Mouse (Mus musculus) ES-CJ7 (cell line): ENCODE data around the gene Gldc.

Experiments
- DNase-seq: peaks from one replicate; pipeline ENCODE4 v3.0.0; 2011; ENCODE audit warnings: low read depth, low spot score

The Gldc gene

DNA sequence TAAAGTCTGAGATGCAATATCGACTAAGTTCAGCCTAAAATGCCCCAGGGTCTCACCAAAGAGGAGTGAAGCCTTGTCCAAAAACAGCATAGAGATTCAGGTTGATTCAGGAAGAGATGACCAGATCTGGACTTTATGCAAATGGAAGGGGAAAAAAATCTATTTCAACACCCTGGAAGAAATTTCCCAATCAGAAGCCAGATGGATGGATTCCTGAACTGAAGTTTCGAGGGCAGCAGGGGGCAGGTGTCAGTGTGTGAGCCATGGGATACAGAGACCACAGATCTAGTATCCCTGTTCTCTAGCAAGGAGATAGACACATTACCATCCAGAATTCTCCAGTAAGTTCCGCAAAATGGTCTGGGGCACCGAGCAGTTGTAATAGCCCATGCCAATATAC is 17.0 kb downstream of the Gldc start:
- DNase-seq, result no peak

- no peak for DNase-seq
Measured at GRCm38 (mm10) chr19:30157031-30157687, 18.1 kb downstream of the Gldc start.

DNA sequence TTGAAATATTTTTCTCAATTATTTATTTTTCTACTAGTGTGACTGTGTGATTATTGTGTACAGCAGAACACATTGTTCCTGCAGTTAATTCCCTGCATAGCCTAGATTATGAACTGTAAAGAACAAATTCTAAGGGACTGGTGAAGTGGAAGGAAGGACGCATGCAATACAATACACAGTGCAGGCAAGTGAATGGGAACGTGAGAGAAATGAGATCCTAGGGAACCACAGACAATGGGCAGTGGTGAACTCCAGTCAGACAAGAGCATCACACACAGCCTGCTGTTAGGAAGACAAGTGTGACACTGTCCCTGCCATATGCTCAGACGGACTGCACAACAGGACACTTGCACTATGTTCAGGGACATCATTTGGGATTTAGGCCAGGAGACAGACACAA is 21.5 kb downstream of the Gldc start:
- no peak for DNase-seq

DNA sequence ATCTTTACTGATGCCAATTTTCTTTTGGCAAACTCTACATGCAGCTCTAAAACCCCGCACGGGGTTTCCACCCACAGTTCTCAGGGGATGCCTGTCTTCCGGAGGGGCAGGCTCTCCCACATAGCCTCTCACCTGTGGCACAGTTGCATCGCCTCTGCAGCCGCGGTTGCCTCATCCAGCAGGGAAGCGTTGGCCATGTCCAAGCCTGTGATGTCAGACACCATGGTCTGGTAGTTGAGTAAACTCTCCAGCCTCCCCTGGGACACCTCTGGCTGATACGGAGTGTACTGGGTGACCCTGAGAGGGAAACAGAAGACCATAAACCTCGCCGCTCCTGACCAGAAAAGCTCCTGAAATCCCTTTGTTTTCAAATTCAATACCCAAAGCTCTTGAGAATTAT is 23.9 kb downstream of the Gldc start:
- no peak for DNase-seq

GRCm38 (mm10) chr19:30149238-30149805 is 25.9 kb downstream of the Gldc start:
- no peak for DNase-seq

GRCm38 (mm10) chr19:30147306-30147705 is 27.9 kb downstream of the Gldc start:
- no peak for DNase-seq

- DNase-seq, result no peak
Measured at GRCm38 (mm10) chr19:30146761-30147160, 28.5 kb downstream of the Gldc start.

- DNase-seq, result peak; percentile 6
Measured at GRCm38 (mm10) chr19:30145106-30145505, 30.1 kb downstream of the Gldc start.

DNA sequence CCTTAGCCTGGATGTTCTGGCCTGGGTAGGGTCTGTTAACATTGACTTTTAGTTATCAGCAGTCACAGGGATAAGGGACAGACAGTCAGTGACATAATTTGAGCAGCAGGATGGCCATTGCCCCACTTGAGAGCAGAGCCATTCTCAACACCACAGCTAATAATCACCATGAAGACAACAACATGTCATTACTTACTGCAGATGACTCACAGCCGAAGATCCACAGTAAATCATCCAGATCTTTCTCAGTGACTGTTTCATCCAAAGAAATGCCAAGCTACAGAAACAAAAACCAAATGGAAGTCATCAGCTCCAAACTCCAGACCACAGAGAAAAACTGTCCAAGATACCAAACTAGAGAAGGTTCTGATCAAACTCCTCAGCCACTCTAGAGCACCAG is 38.9 kb downstream of the Gldc start:
- DNase-seq, result no peak

GRCm38 (mm10) chr19:30128177-30128576 is 47.1 kb downstream of the Gldc start:
- DNase-seq, result no peak

DNA sequence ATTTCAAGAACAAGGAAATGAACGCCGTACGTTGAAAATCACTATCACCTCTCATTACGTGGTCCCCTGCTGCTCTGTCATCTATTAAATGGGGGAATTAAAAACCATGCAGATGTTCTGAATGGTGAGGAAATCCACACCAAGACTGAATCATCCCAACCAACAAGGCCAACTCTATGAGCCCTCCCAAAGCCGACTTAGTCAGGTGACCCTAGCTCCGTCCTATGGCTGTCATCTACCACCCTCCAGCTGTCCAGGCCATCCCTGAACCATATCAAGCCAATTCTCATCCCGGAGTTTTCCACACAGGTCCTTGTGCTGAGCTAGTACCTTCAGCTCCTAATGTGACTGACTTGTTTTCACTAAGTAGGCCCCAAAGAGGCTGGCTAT is 49.6 kb downstream of the Gldc start:
- DNase-seq, result no peak

- DNase-seq, result no peak
Measured at GRCm38 (mm10) chr19:30124999-30125669, 50.1 kb downstream of the Gldc start.

- no peak for DNase-seq
Measured at GRCm38 (mm10) chr19:30118344-30119312, 56.6 kb downstream of the Gldc start.

DNA sequence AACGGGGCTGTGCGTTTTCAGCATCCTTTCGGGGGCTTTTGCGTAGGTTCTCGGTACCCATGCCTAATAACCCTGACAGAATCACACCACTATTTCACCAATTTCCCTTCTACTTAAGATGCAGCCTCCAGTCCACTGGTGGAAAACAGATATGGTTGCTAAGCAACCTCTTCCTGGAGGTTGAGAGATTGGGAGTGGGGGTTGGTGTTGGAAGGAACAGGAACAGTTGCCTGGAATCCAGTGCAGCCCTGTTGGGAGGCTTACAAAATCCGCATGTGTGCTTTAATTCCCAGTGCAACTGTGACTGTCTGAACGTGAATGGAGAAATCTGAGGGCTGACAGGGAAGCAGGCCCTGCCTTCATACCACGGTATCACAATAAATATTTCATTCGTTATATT is 57.5 kb downstream of the Gldc start:
- no peak for DNase-seq

DNA sequence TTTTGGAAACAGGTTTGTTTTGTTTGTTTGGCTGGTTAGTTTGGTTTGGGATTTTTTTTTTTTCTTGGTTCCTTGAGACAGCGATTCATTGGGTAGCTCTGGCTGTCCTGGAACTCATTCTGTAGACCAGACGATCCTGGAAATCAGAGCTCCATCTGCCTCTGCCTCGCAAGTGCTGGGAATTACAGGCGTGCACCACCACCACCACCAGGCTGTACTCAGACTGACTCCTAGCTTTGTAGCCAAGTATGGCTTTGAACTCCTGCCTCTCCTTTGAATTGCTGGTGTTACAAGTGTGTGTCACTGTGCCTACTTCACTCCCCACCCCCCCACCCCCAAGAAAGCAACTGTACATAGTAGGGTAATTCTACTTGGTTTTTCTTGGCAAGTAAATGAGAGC is 58.0 kb downstream of the Gldc start:
- no peak for DNase-seq

- peak; percentile 58 for DNase-seq
Measured at GRCm38 (mm10) chr19:30115606-30116005, 59.6 kb downstream of the Gldc start.

DNA sequence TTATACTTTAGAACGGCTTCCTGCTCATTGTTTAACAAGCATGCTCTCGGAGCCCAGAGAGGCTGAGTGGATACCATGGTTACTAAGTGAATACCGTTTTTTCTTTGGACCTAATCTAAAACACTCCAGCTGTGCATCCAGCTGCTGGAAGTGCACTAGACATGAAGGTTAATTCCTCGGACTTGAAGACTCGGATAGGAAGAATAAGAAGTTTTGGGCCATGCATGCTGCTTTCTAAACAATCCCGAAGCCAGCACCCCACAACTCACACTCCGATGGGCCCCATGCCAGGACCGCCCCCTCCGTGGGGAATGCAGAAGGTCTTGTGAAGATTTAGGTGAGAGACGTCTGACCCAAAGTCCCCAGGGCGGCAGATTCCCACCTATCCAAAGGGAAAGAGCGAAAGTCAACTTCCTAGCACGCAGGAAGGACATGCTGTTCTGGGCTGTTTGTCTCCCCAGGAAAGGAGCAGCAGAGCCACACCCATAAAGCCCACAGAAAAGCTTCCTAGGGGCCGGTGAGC is 60.2 kb downstream of the Gldc start:
- peak; percentile 21 for DNase-seq

DNA sequence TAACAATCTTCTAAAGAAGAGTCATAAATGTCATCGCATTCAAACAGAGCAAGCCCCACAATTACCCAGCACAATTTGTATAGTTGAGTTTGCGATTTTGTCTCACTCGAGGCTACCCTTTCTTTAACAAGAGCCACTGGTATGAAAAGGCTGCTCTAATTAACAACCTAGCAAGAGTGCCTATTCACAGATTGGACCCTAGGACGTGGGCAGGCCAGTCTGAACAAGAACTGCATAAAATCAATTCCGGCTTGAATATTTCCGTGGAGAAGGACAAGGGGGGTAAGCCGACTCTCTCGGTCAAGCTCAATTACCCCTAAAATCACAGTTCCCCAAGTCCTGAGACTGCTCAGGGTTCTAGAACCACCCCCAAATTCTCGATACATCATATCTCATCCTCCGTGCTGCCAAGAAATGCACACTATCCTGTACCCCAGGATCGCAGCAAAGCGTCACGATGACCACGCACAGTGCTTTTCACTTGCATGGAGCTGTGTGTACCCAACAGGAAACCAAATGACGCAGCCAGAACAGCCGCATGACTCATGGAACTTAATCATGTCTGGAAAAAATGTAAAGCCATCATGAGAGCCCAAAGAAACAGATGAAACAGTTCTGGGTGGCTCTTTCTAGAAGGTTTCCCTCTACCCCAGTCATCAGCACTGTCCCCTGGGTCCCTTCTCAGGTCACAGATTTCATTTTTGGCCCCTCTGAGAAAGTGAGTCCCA is 62.1 kb downstream of the Gldc start:
- no peak for DNase-seq

GRCm38 (mm10) chr19:30111421-30111820 is 63.8 kb downstream of the Gldc start:
- DNase-seq, result no peak

GRCm38 (mm10) chr19:30109122-30109521 is 66.1 kb downstream of the Gldc start:
- DNase-seq, result no peak

DNA sequence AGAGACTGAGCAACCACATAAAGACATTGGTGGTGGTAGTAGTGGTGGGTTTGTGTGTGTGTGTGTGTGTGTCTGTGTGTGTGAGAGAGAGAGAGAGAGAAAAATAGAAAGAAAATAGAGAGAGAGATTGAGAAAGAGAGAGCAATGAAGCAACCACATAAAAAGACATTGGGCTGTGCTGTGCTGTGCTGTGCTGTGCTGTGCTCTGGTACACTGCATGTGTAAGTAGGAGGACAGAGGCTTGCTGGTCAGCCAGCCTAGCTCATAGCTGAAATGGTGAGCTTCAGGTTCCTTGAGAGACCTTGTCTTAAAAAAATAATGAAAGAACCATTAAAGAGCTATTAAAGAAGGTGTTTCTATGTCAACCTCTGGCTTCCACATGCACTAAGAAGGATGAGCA is 66.6 kb downstream of the Gldc start:
- DNase-seq, result no peak
